Mouse (Mus musculus): ENCODE data around the gene Rnf6.

GRCm38 (mm10) chr5:146245193-146245592 lies 23.8 kb upstream of the Rnf6 start:
- TF ChIP-seq POLR2A (IDR thresholded peaks at IDR 0.05; ENCODE audit: extremely low read depth, insufficient read depth, low read length) (no peak), CTCF (IDR thresholded peaks at IDR 0.05; ENCODE audit: extremely low read depth, insufficient read depth, low read length) (no peak)

Data from cortical plate, adult 2 months (tissue).